Mouse (Mus musculus) midbrain, postnatal 0 days (tissue): ENCODE measurements at regions not wholly inside any gene's neighbourhood (a gene's known extent, or its start where the extent isn't known, plus 50 kb on each side); places are given as distances from the start of the nearest gene placed in this dataset.

Experiments used
- ATAC-seq: fragments of 200-750 bp; cut with Nextera tagmentation; 2 replicates; pipeline ENCODE4 v1.8.0; 2017; ENCODE audit warnings: moderate number of reproducible peaks, mild to moderate bottlenecking, moderate TSS enrichment, moderate library complexity; ENCODE audit not compliant: low FRiP score
- DNase-seq: peaks from one replicate; pipeline ENCODE4 v3.0.0-alpha.2; 2015; ENCODE audit warnings: low spot score
- H3K27ac ChIP-seq: fragments of 300-500 bp; sonication (generic); 2 replicates; pipeline ENCODE4 v1.5.1; 2014; ENCODE audit warnings: low read depth, mild to moderate bottlenecking, low read length, mixed read lengths
- H3K27me3 ChIP-seq: fragments of 300-500 bp; sonication (generic); 2 replicates; pipeline ENCODE4 v1.6.1; 2014; ENCODE audit warnings: low read length, control low read depth, mixed read lengths; ENCODE audit not compliant: insufficient read depth
- H3K36me3 ChIP-seq: fragments of 300-500 bp; sonication (generic); 2 replicates; pipeline ENCODE4 v1.6.1; 2014; ENCODE audit warnings: low read length, control low read depth, mixed read lengths; ENCODE audit not compliant: insufficient read depth
- H3K4me1 ChIP-seq: fragments of 300-500 bp; sonication (generic); 2 replicates; pipeline ENCODE4 v1.6.1; 2014; ENCODE audit warnings: mild to moderate bottlenecking, control low read depth, antibody characterized with exemption, low read length, mixed read lengths; ENCODE audit not compliant: insufficient read depth
- H3K4me2 ChIP-seq: fragments of 300-500 bp; sonication (generic); 2 replicates; pipeline ENCODE4 v1.6.1; 2014; ENCODE audit warnings: low read depth, mild to moderate bottlenecking, low read length, mixed read lengths; ENCODE audit not compliant: poor library complexity, severe bottlenecking
- H3K4me3 ChIP-seq: fragments of 300-500 bp; sonication (generic); 2 replicates; pipeline ENCODE4 v1.5.1; 2014; ENCODE audit warnings: low read depth, mild to moderate bottlenecking, low read length, moderate library complexity
- H3K9ac ChIP-seq: fragments of 300-500 bp; sonication (generic); replicated peaks from 2 replicates; pipeline ENCODE4 v1.6.1; 2014; ENCODE audit warnings: mild to moderate bottlenecking, low read length, moderate library complexity, mixed read lengths; ENCODE audit not compliant: poor library complexity, severe bottlenecking
- H3K9me3 ChIP-seq: fragments of 300-500 bp; sonication (generic); 2 replicates; pipeline ENCODE4 v1.6.1; 2016; ENCODE audit warnings: low read length, control low read depth
- CTCF ChIP-seq: IDR thresholded peaks from 2 replicates; pipeline ENCODE4 v1.5.1; 2016; ENCODE audit warnings: antibody characterized with exemption, mild to moderate bottlenecking
- WGBS: fragments of 180-500 bp; shearing (Covaris S2); extraction: QIAGEN DNeasy Blood & Tissue Kit; methylation state at CpG from one replicate; pipeline ENCODE4 v1.1.7; 2014; 5-methylcytosine and 5-hydroxymethylcytosine counted together

DNA sequence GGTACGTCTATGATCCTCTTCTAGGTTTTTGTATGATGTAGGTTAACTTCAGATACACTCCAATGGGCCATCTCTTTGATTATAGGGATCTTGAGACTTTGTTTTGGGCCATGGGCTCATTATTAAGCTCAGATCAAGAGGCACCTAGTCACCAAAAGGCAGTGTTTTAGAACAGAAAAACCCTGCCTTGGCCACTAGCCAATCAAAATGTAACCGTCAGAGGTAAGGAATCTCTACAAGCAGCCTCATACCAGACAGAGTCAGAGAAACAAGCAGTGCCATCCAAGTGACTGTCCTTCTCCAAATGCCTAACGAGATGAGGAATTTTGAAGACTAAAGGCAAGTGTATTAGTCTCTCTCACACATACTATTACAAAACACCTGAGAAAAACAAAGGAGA lies 487.0 kb downstream of the Rps29 start:
- no peak for TF ChIP-seq CTCF
- Histone ChIP-seq H3K4me2 (no peak overlapping the region), H3K9me3 (no peaks in the 10 kb centered on the region), H3K4me3 (no peak overlapping the region), H3K27me3 (no peaks in the 10 kb centered on the region), H3K27ac (no peak overlapping the region), H3K36me3 (no peaks in the 10 kb centered on the region), H3K9ac (no peak overlapping the region), H3K4me1 (no peaks in the 10 kb centered on the region)
- ATAC-seq (no peak), DNase-seq (no peak)
- WGBS, result 78% methylated on average over 3 of the region's 3 CpGs

GRCm38 (mm10) chr12:68645901-68646585 lies 512.9 kb downstream of the Rps29 start:
- TF ChIP-seq CTCF, result no peak
- ATAC-seq, result no peak

DNA sequence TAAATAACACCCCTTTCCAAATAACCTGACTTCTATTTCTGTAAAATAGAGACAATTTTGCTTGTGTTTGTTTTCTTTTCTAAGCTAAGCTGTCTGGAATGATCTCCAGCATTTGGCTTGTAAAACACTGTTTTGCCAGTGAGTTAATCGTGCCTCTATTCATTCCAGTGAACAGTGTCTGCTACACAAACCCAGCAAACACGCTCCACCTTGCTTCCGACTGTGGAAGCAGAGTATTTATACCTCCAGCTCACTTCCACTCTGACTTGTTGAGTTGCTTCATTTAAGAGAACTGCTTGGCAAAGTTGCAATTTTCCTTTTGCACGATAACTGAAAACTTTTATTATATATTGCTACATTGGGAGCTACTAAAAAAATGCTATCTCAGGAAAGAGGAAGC lies 515.3 kb downstream of the Rps29 start:
- no peak for ATAC-seq

More at GRCm38 (mm10) chr12:68645901-68646585, 512.9 kb downstream of the Rps29 start:
- H3K27me3 ChIP-seq, result no peaks in the 10 kb centered on the region
- no peaks in the 10 kb centered on the region for H3K4me1 ChIP-seq
- no peak overlapping the region for H3K27ac ChIP-seq
- no peaks in the 10 kb centered on the region for H3K36me3 ChIP-seq
- 89% methylated on average over 1 of the region's 1 CpGs for WGBS
- no peak overlapping the region for H3K4me3 ChIP-seq
- no peak overlapping the region for H3K4me2 ChIP-seq
- H3K9ac ChIP-seq, result no peak overlapping the region
- no peaks in the 10 kb centered on the region for H3K9me3 ChIP-seq
- DNase-seq, result no peak

GRCm38 (mm10) chr12:68632441-68632840 lies 526.5 kb downstream of the Rps29 start:
- no peak overlapping the region for H3K4me3 ChIP-seq
- no peaks in the 10 kb centered on the region for H3K9me3 ChIP-seq
- H3K27ac ChIP-seq, result no peak overlapping the region
- no peaks in the 10 kb centered on the region for H3K4me1 ChIP-seq
- WGBS, result 97% methylated on average over 3 of the region's 3 CpGs
- ATAC-seq, result no peak
- no peaks in the 10 kb centered on the region for H3K27me3 ChIP-seq
- no peak overlapping the region for H3K9ac ChIP-seq
- no peaks in the 10 kb centered on the region for H3K36me3 ChIP-seq
- H3K4me2 ChIP-seq, result no peak overlapping the region
- TF ChIP-seq CTCF, result no peak
- DNase-seq, result no peak

More for the DNA sequence above, 515.3 kb downstream of the Rps29 start:
- no peak overlapping the region for H3K4me2 ChIP-seq
- 88% methylated on average over 4 of the region's 4 CpGs for WGBS
- DNase-seq, result no peak
- no peaks in the 10 kb centered on the region for H3K36me3 ChIP-seq
- H3K27me3 ChIP-seq, result no peaks in the 10 kb centered on the region
- no peaks in the 10 kb centered on the region for H3K4me1 ChIP-seq
- H3K27ac ChIP-seq, result no peak overlapping the region
- no peaks in the 10 kb centered on the region for H3K9me3 ChIP-seq
- H3K4me3 ChIP-seq, result no peak overlapping the region
- no peak for TF ChIP-seq CTCF
- H3K9ac ChIP-seq, result no peak overlapping the region

DNA sequence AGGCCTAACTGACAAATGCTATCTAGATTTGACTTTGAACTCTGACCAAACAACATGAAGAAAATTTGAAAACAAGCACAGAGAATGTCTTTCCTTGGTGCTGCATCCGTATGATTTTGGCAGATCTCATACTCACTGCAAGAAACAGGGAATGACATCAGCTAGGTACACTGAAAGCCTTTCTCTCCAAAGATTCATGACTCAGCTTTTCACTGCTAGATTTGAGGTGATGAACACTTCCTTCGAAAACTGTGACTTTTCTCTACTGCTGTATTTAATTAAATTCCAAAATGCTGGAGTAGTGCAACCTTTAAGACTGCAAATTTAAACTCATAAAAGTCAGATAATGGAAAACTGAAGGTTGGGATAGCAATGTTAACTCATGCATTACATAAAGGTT lies 540.6 kb downstream of the Rps29 start:
- Histone ChIP-seq H3K4me2 (no peak overlapping the region), H3K4me3 (no peak overlapping the region), H3K27ac (no peak overlapping the region), H3K36me3 (no peaks in the 10 kb centered on the region), H3K27me3 (no peaks in the 10 kb centered on the region), H3K4me1 (no peaks in the 10 kb centered on the region), H3K9ac (no peak overlapping the region), H3K9me3 (no peaks in the 10 kb centered on the region)
- 73% methylated on average over 2 of the region's 2 CpGs for WGBS
- TF ChIP-seq CTCF, result no peak
- DNase-seq (no peak), ATAC-seq (no peak)

- H3K4me2 ChIP-seq, result no peak overlapping the region
- no peak overlapping the region for H3K9ac ChIP-seq
- H3K4me3 ChIP-seq, result no peak overlapping the region
- H3K9me3 ChIP-seq, result no peaks in the 10 kb centered on the region
- TF ChIP-seq CTCF, result peak; percentile 12; the same call in 1 of the 2 replicates
- no peaks in the 10 kb centered on the region for H3K36me3 ChIP-seq
- no peaks in the 10 kb centered on the region for H3K27me3 ChIP-seq
- H3K4me1 ChIP-seq, result no peaks in the 10 kb centered on the region
- no peak overlapping the region for H3K27ac ChIP-seq
- DNase-seq (peak; percentile 23), ATAC-seq (no peak)
- 58% methylated on average over 10 of the region's 10 CpGs for WGBS
Observed at GRCm38 (mm10) chr12:68605417-68606000, 553.5 kb downstream of the Rps29 start.
